Mouse (Mus musculus) megakaryocyte progenitor cell, adult 5-6 weeks (primary cell): ENCODE data around the gene Mpdz. TPM values are rescaled to one million over a fixed set of nuclear protein-coding genes. Genes with fewer than 3 reads are reported as not detected.

Experiments
- ATAC-seq: replicated peaks from 2 replicates; pipeline ENCODE4 v1.8.0; 2016; ENCODE audit warnings: mild to moderate bottlenecking, moderate TSS enrichment, inconsistent platforms; ENCODE audit not compliant: poor library complexity
- total RNA-seq, 2 experiments: library from RNA; stranded (forward) in 1 of 2; stranded (reverse) in 1 of 2; fragments of 157-497, 149-512 nt in 1 of 2; fragments of 200-1000 nt in 1 of 2; gene quantifications; 2 replicates each; pipeline versions ENCODE4 v1.2.3 to v1.2.4; 2015 to 2017

Mpdz gene
- 0.15 TPM in 1 of 2 replicates, not detected in the other for total RNA-seq (2015)
- total RNA-seq (2017): 0.41 TPM in 1 of 2 replicates, not detected in the other

GRCm38 (mm10) chr4:81442078-81442981, at the start of gene Mpdz:
TSS of gene Mpdz (minus strand) at chr4:81442815.
- ATAC-seq: peak; percentile 44

GRCm38 (mm10) chr4:81490556-81490955, 47.9 kb upstream of the Mpdz start:
- ATAC-seq: no peak

- ATAC-seq: no peak
These were observed 42.0 kb upstream of the Mpdz start for GRCm38 (mm10) chr4:81484603-81485002.

GRCm38 (mm10) chr4:81483887-81484602, 41.4 kb upstream of the Mpdz start:
- ATAC-seq: no peak

- no peak for ATAC-seq
These were observed 40.5 kb upstream of the Mpdz start for GRCm38 (mm10) chr4:81483159-81483558.

GRCm38 (mm10) chr4:81466821-81467220, 24.2 kb upstream of the Mpdz start:
- ATAC-seq: no peak

- no peak for ATAC-seq
These were observed 22.6 kb upstream of the Mpdz start for GRCm38 (mm10) chr4:81465172-81465571.

GRCm38 (mm10) chr4:81462253-81462652, 19.6 kb upstream of the Mpdz start:
- no peak for ATAC-seq

GRCm38 (mm10) chr4:81458921-81459320, 16.3 kb upstream of the Mpdz start:
- no peak for ATAC-seq

GRCm38 (mm10) chr4:81453806-81454205, 11.2 kb upstream of the Mpdz start:
- no peak for ATAC-seq

- ATAC-seq: no peak
These were observed 9.6 kb upstream of the Mpdz start for GRCm38 (mm10) chr4:81452183-81452582.

GRCm38 (mm10) chr4:81449413-81449812, 6.8 kb upstream of the Mpdz start:
- no peak for ATAC-seq

GRCm38 (mm10) chr4:81443566-81443965, 951 bp upstream of the Mpdz start:
- no peak for ATAC-seq

- no peak for ATAC-seq
These were observed 8.7 kb downstream of the Mpdz start for GRCm38 (mm10) chr4:81433961-81434360.

GRCm38 (mm10) chr4:81430826-81431225, 11.8 kb downstream of the Mpdz start:
- no peak for ATAC-seq

- ATAC-seq: no peak
These were observed 12.5 kb downstream of the Mpdz start for GRCm38 (mm10) chr4:81430105-81430504.

- ATAC-seq: no peak
These were observed 12.9 kb downstream of the Mpdz start for GRCm38 (mm10) chr4:81429670-81430069.

- ATAC-seq: no peak
These were observed 19.1 kb downstream of the Mpdz start for GRCm38 (mm10) chr4:81423556-81423955.

- no peak for ATAC-seq
These were observed 21.0 kb downstream of the Mpdz start for GRCm38 (mm10) chr4:81421621-81422020.

- no peak for ATAC-seq
These were observed 27.1 kb downstream of the Mpdz start for GRCm38 (mm10) chr4:81415324-81416026.

GRCm38 (mm10) chr4:81414684-81415323, 27.8 kb downstream of the Mpdz start:
- no peak for ATAC-seq
